Mouse (Mus musculus): Measurements from ENCODE around the gene Slc9a8. TPM values are rescaled to one million over a fixed set of nuclear protein-coding genes. Genes with fewer than 3 reads are reported as not detected.

Gene Slc9a8
- polyA plus RNA-seq, 1 experiment, result 26.4 TPM

DNA sequence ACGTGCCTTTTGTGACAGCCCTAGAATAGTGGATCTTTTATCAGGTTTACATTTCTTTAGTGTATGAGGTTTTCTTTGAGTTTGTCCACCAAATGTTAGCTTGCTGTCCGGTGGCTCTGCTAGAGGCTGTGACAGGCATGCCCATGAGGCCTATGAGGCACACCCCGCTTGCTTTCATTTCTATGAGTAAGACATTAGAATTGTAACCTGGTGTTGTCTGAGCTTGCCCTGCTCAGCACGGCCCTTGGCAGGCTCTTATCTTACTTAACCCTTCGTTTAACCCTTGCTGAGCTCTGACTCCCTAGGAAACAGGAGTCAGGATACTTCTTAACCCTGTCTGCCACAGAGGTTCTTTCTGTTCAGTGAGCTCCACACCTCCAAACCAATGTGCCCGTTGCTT is 3.9 kb downstream of the Slc9a8 start:
- H3ac ChIP-seq (ENCODE audit: control insufficient read depth, insufficient read length), result no peak overlapping the region
- peaks cover 54% of the 10 kb centered on the region for H3K36me3 ChIP-seq (ENCODE audit: control insufficient read depth, insufficient read depth)
- peaks cover 24% of the 10 kb centered on the region for H3K79me2 ChIP-seq (ENCODE audit: control insufficient read depth, insufficient read depth)
- TF ChIP-seq MYOD1 (IDR thresholded peaks at IDR 0.05; ENCODE audit: control insufficient read depth in 1 of 3, insufficient read length in 2 of 3, low read depth in 2 of 3), result no peak
- TF ChIP-seq CEBPB (IDR thresholded peaks at IDR 0.05; ENCODE audit: insufficient read depth, poor library complexity, severe bottlenecking), result no peak
- no peak for TF ChIP-seq USF1 (IDR thresholded peaks at IDR 0.05; ENCODE audit: low read depth)
- no peak for TF ChIP-seq REST (IDR thresholded peaks at IDR 0.05; ENCODE audit: insufficient read depth, insufficient read length)
- no peak for TF ChIP-seq TCF12 (IDR thresholded peaks at IDR 0.05; ENCODE audit: insufficient read depth, poor library complexity, severe bottlenecking)
- no peak for TF ChIP-seq MYOG (IDR thresholded peaks at IDR 0.05; ENCODE audit: control insufficient read depth in 1 of 3, insufficient read depth in 1 of 3, insufficient read length in 2 of 3, low read depth in 2 of 3)
- TF ChIP-seq E2F4 (IDR thresholded peaks at IDR 0.05; ENCODE audit: insufficient read depth), result no peak
- no peak for TF ChIP-seq SRF (IDR thresholded peaks at IDR 0.05; ENCODE audit: control insufficient read depth, insufficient read length, low read depth)
- H3K4me2 ChIP-seq (ENCODE audit: low read depth), result no peak overlapping the region
- no peaks in the 10 kb centered on the region for H3K27me3 ChIP-seq (ENCODE audit: control insufficient read depth, insufficient read depth, insufficient read length)
- no peak overlapping the region for H3K4me3 ChIP-seq

DNA sequence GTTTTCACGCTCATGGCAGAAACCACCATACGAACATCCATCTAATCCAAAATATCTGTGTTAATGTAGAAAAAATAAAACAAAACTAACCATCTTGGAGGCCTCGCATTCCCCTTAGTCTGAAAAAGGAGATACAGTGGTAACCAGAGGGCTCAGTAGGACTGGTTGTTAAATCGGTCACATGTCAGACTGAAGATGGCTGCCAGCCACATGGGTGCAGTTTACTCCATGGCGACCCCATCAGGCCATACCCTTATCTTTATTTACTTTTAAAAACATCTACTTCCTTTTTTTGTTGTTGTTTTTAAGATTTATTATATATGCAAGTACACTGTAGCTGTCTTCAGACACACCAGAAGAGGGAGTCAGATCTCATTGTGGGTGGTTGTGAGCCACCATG is 8.1 kb downstream of the Slc9a8 start:
- no peak overlapping the region for H3K4me2 ChIP-seq (ENCODE audit: low read depth)
- no peak for TF ChIP-seq POLR2AphosphoS2 (IDR thresholded peaks at IDR 0.05; ENCODE audit: insufficient read length, low read depth)
- no peak for TF ChIP-seq USF1 (IDR thresholded peaks at IDR 0.05; ENCODE audit: low read depth)
- no peak for TF ChIP-seq E2F4 (IDR thresholded peaks at IDR 0.05; ENCODE audit: insufficient read depth)
- no peak for TF ChIP-seq MYOD1 (IDR thresholded peaks at IDR 0.05; ENCODE audit: control insufficient read depth in 1 of 3, insufficient read length in 2 of 3, low read depth in 2 of 3)
- no peak for TF ChIP-seq TCF12 (IDR thresholded peaks at IDR 0.05; ENCODE audit: insufficient read depth, poor library complexity, severe bottlenecking)
- no peak for TF ChIP-seq POLR2A (IDR thresholded peaks at IDR 0.05; ENCODE audit: insufficient read length, low read depth)
- TF ChIP-seq TCF3 (IDR thresholded peaks at IDR 0.05; ENCODE audit: insufficient read length, low read depth), result no peak
- peaks cover 48% of the 10 kb centered on the region for H3K36me3 ChIP-seq (ENCODE audit: control insufficient read depth, insufficient read depth)
- no peak overlapping the region for H3K4me3 ChIP-seq
- no peaks in the 10 kb centered on the region for H3K79me2 ChIP-seq (ENCODE audit: control insufficient read depth, insufficient read depth)
- H3ac ChIP-seq (ENCODE audit: control insufficient read depth, insufficient read length), result no peak overlapping the region
- no peaks in the 10 kb centered on the region for H3K27me3 ChIP-seq (ENCODE audit: control insufficient read depth, insufficient read depth, insufficient read length)

DNA sequence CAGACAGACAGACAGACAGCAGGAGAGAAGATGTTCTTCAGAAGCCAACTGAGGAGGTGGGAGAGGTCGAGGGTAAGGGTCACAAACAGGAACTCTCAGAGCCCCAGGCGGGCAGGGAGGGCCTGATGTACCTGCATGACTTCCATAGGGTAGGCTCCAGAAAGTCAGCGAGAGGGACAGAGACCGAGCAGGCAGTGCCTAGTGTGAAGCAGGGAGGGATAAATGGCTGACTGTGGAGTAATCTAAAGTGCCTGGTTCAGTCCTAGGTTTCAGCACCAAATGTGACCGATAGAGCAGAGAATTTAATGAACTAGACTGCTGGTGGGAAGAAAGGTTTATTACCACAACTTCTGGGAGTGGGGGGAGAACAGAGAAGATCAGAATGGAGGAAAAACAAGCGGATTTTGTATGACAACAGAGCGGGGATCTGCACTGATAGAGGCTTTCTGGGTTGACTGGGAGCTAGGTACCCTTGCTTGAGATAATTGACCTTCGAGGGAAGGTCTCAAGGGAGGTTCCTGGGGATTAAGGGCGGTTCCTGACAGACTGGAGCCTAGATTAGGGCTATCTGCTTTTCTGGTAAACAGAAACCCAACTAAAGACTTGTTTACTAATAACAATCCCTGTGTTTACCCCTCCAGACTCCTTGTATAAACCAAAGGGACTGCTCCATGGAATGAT is 9.4 kb downstream of the Slc9a8 start:
- TF ChIP-seq MAX (IDR thresholded peaks at IDR 0.05; ENCODE audit: low read depth), result no peak
- no peak for TF ChIP-seq REST (IDR thresholded peaks at IDR 0.05; ENCODE audit: insufficient read depth, insufficient read length)
- no peak for TF ChIP-seq E2F4 (IDR thresholded peaks at IDR 0.05; ENCODE audit: insufficient read depth)
- no peak for TF ChIP-seq SRF (IDR thresholded peaks at IDR 0.05; ENCODE audit: control insufficient read depth, insufficient read length, low read depth)
- TF ChIP-seq MYOG (IDR thresholded peaks at IDR 0.05; ENCODE audit: control insufficient read depth in 1 of 3, insufficient read depth in 1 of 3, insufficient read length in 2 of 3, low read depth in 2 of 3), result no peak
- TF ChIP-seq MYOD1 (IDR thresholded peaks at IDR 0.05; ENCODE audit: control insufficient read depth in 1 of 3, insufficient read length in 2 of 3, low read depth in 2 of 3), result no peak
- Histone ChIP-seq H3K79me2 (ENCODE audit: control insufficient read depth, insufficient read depth) (no peaks in the 10 kb centered on the region), H3ac (ENCODE audit: control insufficient read depth, insufficient read length) (no peak overlapping the region), H3K4me3 (no peak overlapping the region), H3K27me3 (ENCODE audit: control insufficient read depth, insufficient read depth, insufficient read length) (no peaks in the 10 kb centered on the region), H3K4me2 (ENCODE audit: low read depth) (no peak overlapping the region), H3K36me3 (ENCODE audit: control insufficient read depth, insufficient read depth) (peaks cover 46% of the 10 kb centered on the region)

GRCm38 (mm10) chr2:167431418-167431776 is 9.9 kb downstream of the Slc9a8 start:
- no peak overlapping the region for H3K4me2 ChIP-seq (ENCODE audit: low read depth)
- TF ChIP-seq CEBPB (IDR thresholded peaks at IDR 0.05; ENCODE audit: insufficient read depth, poor library complexity, severe bottlenecking), result no peak
- TF ChIP-seq E2F4 (IDR thresholded peaks at IDR 0.05; ENCODE audit: insufficient read depth), result no peak
- no peak for TF ChIP-seq POLR2AphosphoS2 (IDR thresholded peaks at IDR 0.05; ENCODE audit: insufficient read length, low read depth)
- no peak for TF ChIP-seq SRF (IDR thresholded peaks at IDR 0.05; ENCODE audit: control insufficient read depth, insufficient read length, low read depth)
- TF ChIP-seq REST (IDR thresholded peaks at IDR 0.05; ENCODE audit: insufficient read depth, insufficient read length), result no peak
- no peak for TF ChIP-seq USF1 (IDR thresholded peaks at IDR 0.05; ENCODE audit: low read depth)
- TF ChIP-seq MAX (IDR thresholded peaks at IDR 0.05; ENCODE audit: low read depth), result no peak
- no peak overlapping the region for H3ac ChIP-seq (ENCODE audit: control insufficient read depth, insufficient read length)
- H3K79me2 ChIP-seq (ENCODE audit: control insufficient read depth, insufficient read depth), result no peaks in the 10 kb centered on the region
- H3K4me3 ChIP-seq, result no peak overlapping the region
- no peaks in the 10 kb centered on the region for H3K27me3 ChIP-seq (ENCODE audit: control insufficient read depth, insufficient read depth, insufficient read length)
- peaks cover 42% of the 10 kb centered on the region for H3K36me3 ChIP-seq (ENCODE audit: control insufficient read depth, insufficient read depth)

GRCm38 (mm10) chr2:167434570-167434969 is 13.1 kb downstream of the Slc9a8 start:
- no peak overlapping the region for H3K4me2 ChIP-seq (ENCODE audit: low read depth)
- H3K4me3 ChIP-seq, result no peak overlapping the region
- no peak overlapping the region for H3ac ChIP-seq (ENCODE audit: control insufficient read depth, insufficient read length)
- TF ChIP-seq SRF (IDR thresholded peaks at IDR 0.05; ENCODE audit: control insufficient read depth, insufficient read length, low read depth) (no peak), CEBPB (IDR thresholded peaks at IDR 0.05; ENCODE audit: insufficient read depth, poor library complexity, severe bottlenecking) (no peak), POLR2AphosphoS2 (IDR thresholded peaks at IDR 0.05; ENCODE audit: insufficient read length, low read depth) (no peak), MYOD1 (IDR thresholded peaks at IDR 0.05; ENCODE audit: control insufficient read depth in 1 of 3, insufficient read length in 2 of 3, low read depth in 2 of 3) (no peak), POLR2A (IDR thresholded peaks at IDR 0.05; ENCODE audit: insufficient read length, low read depth) (no peak), MYOG (IDR thresholded peaks at IDR 0.05; ENCODE audit: control insufficient read depth in 1 of 3, insufficient read depth in 1 of 3, insufficient read length in 2 of 3, low read depth in 2 of 3) (no peak), TCF3 (IDR thresholded peaks at IDR 0.05; ENCODE audit: insufficient read length, low read depth) (no peak), E2F4 (IDR thresholded peaks at IDR 0.05; ENCODE audit: insufficient read depth) (no peak), MAX (IDR thresholded peaks at IDR 0.05; ENCODE audit: low read depth) (no peak), USF1 (IDR thresholded peaks at IDR 0.05; ENCODE audit: low read depth) (no peak), TCF12 (IDR thresholded peaks at IDR 0.05; ENCODE audit: insufficient read depth, poor library complexity, severe bottlenecking) (no peak), REST (IDR thresholded peaks at IDR 0.05; ENCODE audit: insufficient read depth, insufficient read length) (no peak)
- no peaks in the 10 kb centered on the region for H3K79me2 ChIP-seq (ENCODE audit: control insufficient read depth, insufficient read depth)
- H3K36me3 ChIP-seq (ENCODE audit: control insufficient read depth, insufficient read depth), result peaks cover 29% of the 10 kb centered on the region
- H3K27me3 ChIP-seq (ENCODE audit: control insufficient read depth, insufficient read depth, insufficient read length), result no peaks in the 10 kb centered on the region

Measured in myocyte (in vitro differentiated cells).